Mouse (Mus musculus): ENCODE measurements around the gene Clint1. TPM values are rescaled to one million over a fixed set of nuclear protein-coding genes. Genes with fewer than 3 reads are reported as not detected.

The Clint1 gene
- polyA plus RNA-seq (2014; fragmentation: Nextera tagmentation; extraction: Ambion mirVana), result 49.2 and 57.9 TPM in 2 replicates

DNA sequence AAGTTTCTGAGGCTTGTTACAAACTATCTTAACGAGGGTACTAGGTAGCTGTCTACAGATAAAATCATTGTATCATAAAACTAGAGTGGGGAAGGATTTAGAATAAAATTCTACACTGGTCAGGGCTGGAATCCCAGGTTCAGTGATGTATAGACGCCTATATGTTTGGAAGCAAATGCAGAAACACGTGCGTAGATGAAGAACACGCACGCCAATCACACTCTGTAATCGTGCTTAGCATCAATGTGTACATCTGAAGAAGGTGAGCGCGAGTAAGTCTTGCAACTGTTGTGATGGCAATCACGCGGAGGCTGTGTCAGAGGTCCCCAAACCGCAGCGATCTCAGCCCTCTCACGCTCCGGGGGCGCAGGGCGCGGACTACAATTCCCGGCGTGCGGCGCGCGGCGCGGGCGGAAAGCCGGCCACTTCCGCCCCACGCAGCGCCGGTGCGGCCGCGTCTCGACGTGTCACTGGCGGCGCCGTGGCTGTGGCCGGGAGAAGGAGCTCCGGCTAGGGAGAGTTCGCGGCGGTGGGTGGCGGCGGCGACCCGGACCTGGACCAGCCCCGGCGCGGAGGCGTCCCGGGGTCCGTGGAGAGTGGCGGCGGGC lies at the start of gene Clint1:
Gene Clint1 (plus strand): TSS at position 536 of the 608 bp plus-strand sequence.
- Histone ChIP-seq H3K36me3 (ENCODE audit: control insufficient read depth, insufficient read depth, low read length) (no peaks in the 10 kb centered on the region), H3K4me1 (ENCODE audit: control insufficient read depth, insufficient read depth, low read length) (peaks cover 27% of the 10 kb centered on the region), H3K4me3 (ENCODE audit: low read depth, low read length) (peak within 1 kb of the TSS; percentile 99), H3K9ac (ENCODE audit: low read depth, low read length) (peak within 1 kb of the TSS; percentile 97), H3K27ac (ENCODE audit: low read depth, low read length) (peak within 1 kb of the TSS; percentile 86), H3K27me3 (ENCODE audit: control insufficient read depth, insufficient read depth, low read length) (no peaks in the 10 kb centered on the region), H3K9me3 (replicated peaks; ENCODE audit: control insufficient read depth, low read length) (no peaks in the 10 kb centered on the region), H3K4me2 (peak within 1 kb of the TSS; percentile 70)
- under 1% methylated on average over 49 of the region's 57 CpGs for WGBS (ENCODE audit: insufficient replicate concordance)
- ATAC-seq (replicated peaks; ENCODE audit: insufficient number of reproducible peaks, low FRiP score, low TSS enrichment), result peak; percentile 90

GRCm38 (mm10) chr11:45804068-45804467 lies 47.8 kb upstream of the Clint1 start:
- ATAC-seq (replicated peaks; ENCODE audit: insufficient number of reproducible peaks, low FRiP score, low TSS enrichment), result no peak
- Histone ChIP-seq H3K9ac (ENCODE audit: low read depth, low read length) (no peak overlapping the region), H3K9me3 (replicated peaks; ENCODE audit: control insufficient read depth, low read length) (no peaks in the 10 kb centered on the region), H3K36me3 (ENCODE audit: control insufficient read depth, insufficient read depth, low read length) (no peaks in the 10 kb centered on the region), H3K27me3 (ENCODE audit: control insufficient read depth, insufficient read depth, low read length) (no peaks in the 10 kb centered on the region), H3K27ac (ENCODE audit: low read depth, low read length) (no peak overlapping the region), H3K4me3 (ENCODE audit: low read depth, low read length) (no peak overlapping the region), H3K4me1 (ENCODE audit: control insufficient read depth, insufficient read depth, low read length) (peaks cover 4% of the 10 kb centered on the region; the same call in 1 of the 2 replicates), H3K4me2 (no peak overlapping the region)
- WGBS (ENCODE audit: insufficient replicate concordance), result 88% methylated on average over 4 of the region's 4 CpGs

DNA sequence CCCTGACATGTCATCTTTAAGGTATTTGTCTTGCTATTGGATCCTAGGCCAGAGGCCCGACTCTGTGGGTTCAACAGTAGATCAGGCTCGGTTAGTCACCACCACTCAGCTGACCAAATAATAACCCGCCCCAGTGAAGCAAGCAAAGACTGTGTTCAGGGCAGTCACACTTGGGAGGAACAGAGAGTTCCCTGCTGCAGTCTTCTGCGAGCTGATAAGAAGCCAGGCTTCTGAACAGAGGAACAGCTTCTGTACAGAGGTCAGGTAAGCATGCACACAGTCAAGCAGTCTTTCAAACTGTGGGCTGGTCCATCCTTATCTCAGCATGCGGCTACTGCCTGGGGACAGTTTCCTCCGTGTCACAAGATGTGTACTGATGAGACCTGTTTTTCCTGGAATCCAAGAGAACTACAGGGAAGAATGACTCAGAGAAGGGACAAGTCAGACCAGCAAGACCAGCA lies 46.5 kb upstream of the Clint1 start:
- H3K9ac ChIP-seq (ENCODE audit: low read depth, low read length), result no peak overlapping the region
- no peak overlapping the region for H3K4me2 ChIP-seq
- H3K4me1 ChIP-seq (ENCODE audit: control insufficient read depth, insufficient read depth, low read length), result peaks cover 4% of the 10 kb centered on the region; the same call in 1 of the 2 replicates
- WGBS (ENCODE audit: insufficient replicate concordance), result 27% methylated on average over 6 of the region's 6 CpGs
- no peak overlapping the region for H3K4me3 ChIP-seq (ENCODE audit: low read depth, low read length)
- peak overlapping the region; percentile 78 for H3K27ac ChIP-seq (ENCODE audit: low read depth, low read length)
- peak; percentile 94 for ATAC-seq (replicated peaks; ENCODE audit: insufficient number of reproducible peaks, low FRiP score, low TSS enrichment)
- H3K27me3 ChIP-seq (ENCODE audit: control insufficient read depth, insufficient read depth, low read length), result no peaks in the 10 kb centered on the region
- H3K36me3 ChIP-seq (ENCODE audit: control insufficient read depth, insufficient read depth, low read length), result no peaks in the 10 kb centered on the region
- H3K9me3 ChIP-seq (replicated peaks; ENCODE audit: control insufficient read depth, low read length), result no peaks in the 10 kb centered on the region

DNA sequence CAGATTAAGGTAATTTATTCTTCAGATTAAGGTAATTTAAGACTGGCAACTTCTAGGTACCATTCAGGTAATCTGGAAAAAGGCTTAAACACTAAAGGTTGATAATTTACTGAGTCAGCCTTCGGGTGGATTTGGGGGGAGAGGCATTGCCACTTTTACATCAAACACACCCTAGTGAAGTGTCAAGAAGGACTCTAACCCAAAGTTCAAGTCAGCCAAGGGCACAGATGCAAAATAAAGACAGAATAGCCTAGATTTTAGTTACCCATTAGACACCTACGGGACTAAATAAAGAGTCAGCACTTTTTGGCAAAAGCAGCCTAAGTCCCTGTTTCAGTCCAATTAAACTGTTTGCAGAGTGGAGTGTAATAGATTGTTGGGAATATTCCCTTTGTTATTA lies 46.0 kb upstream of the Clint1 start:
- H3K9me3 ChIP-seq (replicated peaks; ENCODE audit: control insufficient read depth, low read length), result no peaks in the 10 kb centered on the region
- H3K36me3 ChIP-seq (ENCODE audit: control insufficient read depth, insufficient read depth, low read length), result no peaks in the 10 kb centered on the region
- no peaks in the 10 kb centered on the region for H3K27me3 ChIP-seq (ENCODE audit: control insufficient read depth, insufficient read depth, low read length)
- peaks cover 4% of the 10 kb centered on the region; the same call in 1 of the 2 replicates for H3K4me1 ChIP-seq (ENCODE audit: control insufficient read depth, insufficient read depth, low read length)
- no peak overlapping the region for H3K4me3 ChIP-seq (ENCODE audit: low read depth, low read length)
- no peak overlapping the region for H3K9ac ChIP-seq (ENCODE audit: low read depth, low read length)
- H3K27ac ChIP-seq (ENCODE audit: low read depth, low read length), result peak overlapping the region; percentile 58
- WGBS (ENCODE audit: insufficient replicate concordance), result 71% methylated on average over 2 of the region's 2 CpGs
- ATAC-seq (replicated peaks; ENCODE audit: insufficient number of reproducible peaks, low FRiP score, low TSS enrichment), result no peak
- peak overlapping the region; percentile 32; the same call in 1 of the 2 replicates for H3K4me2 ChIP-seq

- Histone ChIP-seq H3K9me3 (replicated peaks; ENCODE audit: control insufficient read depth, low read length) (0 out of 2 replicates have a peak, but pooled peaks cover 2% of the 10 kb centered on the region), H3K4me3 (ENCODE audit: low read depth, low read length) (no peak overlapping the region), H3K9ac (ENCODE audit: low read depth, low read length) (no peak overlapping the region), H3K27me3 (ENCODE audit: control insufficient read depth, insufficient read depth, low read length) (no peaks in the 10 kb centered on the region), H3K27ac (ENCODE audit: low read depth, low read length) (peak overlapping the region; percentile 58), H3K4me2 (peak overlapping the region; percentile 32; the same call in 1 of the 2 replicates), H3K36me3 (ENCODE audit: control insufficient read depth, insufficient read depth, low read length) (no peaks in the 10 kb centered on the region), H3K4me1 (ENCODE audit: control insufficient read depth, insufficient read depth, low read length) (peaks cover 4% of the 10 kb centered on the region; the same call in 1 of the 2 replicates)
- no peak for ATAC-seq (replicated peaks; ENCODE audit: insufficient number of reproducible peaks, low FRiP score, low TSS enrichment)
- WGBS (ENCODE audit: insufficient replicate concordance), result 81% methylated on average over 2 of the region's 2 CpGs
These were observed 45.6 kb upstream of the Clint1 start for GRCm38 (mm10) chr11:45806264-45806663.

DNA sequence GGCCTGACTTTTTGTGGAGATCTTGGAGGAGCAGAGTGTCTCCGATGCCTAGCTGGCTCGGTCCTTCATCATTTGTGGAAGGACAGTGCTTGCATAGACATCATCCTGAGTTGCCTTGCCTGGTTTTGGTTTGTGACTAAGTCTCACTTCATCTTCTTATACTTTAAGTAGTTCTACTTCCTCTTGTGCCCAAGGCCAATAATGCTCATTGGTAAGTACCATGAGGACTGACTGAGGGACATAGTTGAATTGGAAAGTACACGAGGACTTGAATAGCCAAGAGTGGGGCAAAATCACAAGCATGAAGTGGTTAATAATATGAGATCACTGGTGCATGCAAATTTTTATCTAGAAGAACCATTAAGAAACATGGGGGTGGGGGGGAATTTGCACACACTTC lies 45.0 kb upstream of the Clint1 start:
- Histone ChIP-seq H3K9me3 (replicated peaks; ENCODE audit: control insufficient read depth, low read length) (0 out of 2 replicates have a peak, but pooled peaks cover 3% of the 10 kb centered on the region), H3K36me3 (ENCODE audit: control insufficient read depth, insufficient read depth, low read length) (no peaks in the 10 kb centered on the region), H3K4me2 (0 out of 2 replicates have a peak overlapping the region, but pooled peaks have one; percentile 24), H3K27ac (ENCODE audit: low read depth, low read length) (no peak overlapping the region), H3K4me3 (ENCODE audit: low read depth, low read length) (no peak overlapping the region), H3K27me3 (ENCODE audit: control insufficient read depth, insufficient read depth, low read length) (no peaks in the 10 kb centered on the region), H3K4me1 (ENCODE audit: control insufficient read depth, insufficient read depth, low read length) (peaks cover 4% of the 10 kb centered on the region; the same call in 1 of the 2 replicates), H3K9ac (ENCODE audit: low read depth, low read length) (no peak overlapping the region)
- ATAC-seq (replicated peaks; ENCODE audit: insufficient number of reproducible peaks, low FRiP score, low TSS enrichment), result no peak
- 87% methylated on average over 3 of the region's 3 CpGs for WGBS (ENCODE audit: insufficient replicate concordance)

GRCm38 (mm10) chr11:45807820-45808219 lies 44.0 kb upstream of the Clint1 start:
- H3K4me2 ChIP-seq, result no peak overlapping the region
- H3K36me3 ChIP-seq (ENCODE audit: control insufficient read depth, insufficient read depth, low read length), result no peaks in the 10 kb centered on the region
- H3K9ac ChIP-seq (ENCODE audit: low read depth, low read length), result no peak overlapping the region
- H3K27me3 ChIP-seq (ENCODE audit: control insufficient read depth, insufficient read depth, low read length), result no peaks in the 10 kb centered on the region
- 81% methylated on average over 12 of the region's 12 CpGs for WGBS (ENCODE audit: insufficient replicate concordance)
- no peak for ATAC-seq (replicated peaks; ENCODE audit: insufficient number of reproducible peaks, low FRiP score, low TSS enrichment)
- H3K4me3 ChIP-seq (ENCODE audit: low read depth, low read length), result no peak overlapping the region
- H3K27ac ChIP-seq (ENCODE audit: low read depth, low read length), result no peak overlapping the region
- 0 out of 2 replicates have a peak, but pooled peaks cover 3% of the 10 kb centered on the region for H3K9me3 ChIP-seq (replicated peaks; ENCODE audit: control insufficient read depth, low read length)
- peaks cover 4% of the 10 kb centered on the region; the same call in 1 of the 2 replicates for H3K4me1 ChIP-seq (ENCODE audit: control insufficient read depth, insufficient read depth, low read length)

- no peaks in the 10 kb centered on the region for H3K27me3 ChIP-seq (ENCODE audit: control insufficient read depth, insufficient read depth, low read length)
- no peak overlapping the region for H3K27ac ChIP-seq (ENCODE audit: low read depth, low read length)
- peaks cover 4% of the 10 kb centered on the region; the same call in 1 of the 2 replicates for H3K4me1 ChIP-seq (ENCODE audit: control insufficient read depth, insufficient read depth, low read length)
- no peak overlapping the region for H3K9ac ChIP-seq (ENCODE audit: low read depth, low read length)
- 57% methylated on average over 5 of the region's 5 CpGs for WGBS (ENCODE audit: insufficient replicate concordance)
- no peak for ATAC-seq (replicated peaks; ENCODE audit: insufficient number of reproducible peaks, low FRiP score, low TSS enrichment)
- H3K4me3 ChIP-seq (ENCODE audit: low read depth, low read length), result no peak overlapping the region
- no peaks in the 10 kb centered on the region for H3K36me3 ChIP-seq (ENCODE audit: control insufficient read depth, insufficient read depth, low read length)
- no peak overlapping the region for H3K4me2 ChIP-seq
- 0 out of 2 replicates have a peak, but pooled peaks cover 3% of the 10 kb centered on the region for H3K9me3 ChIP-seq (replicated peaks; ENCODE audit: control insufficient read depth, low read length)
These were observed 42.4 kb upstream of the Clint1 start for GRCm38 (mm10) chr11:45809424-45809823.
